In the genomic region with DNA sequence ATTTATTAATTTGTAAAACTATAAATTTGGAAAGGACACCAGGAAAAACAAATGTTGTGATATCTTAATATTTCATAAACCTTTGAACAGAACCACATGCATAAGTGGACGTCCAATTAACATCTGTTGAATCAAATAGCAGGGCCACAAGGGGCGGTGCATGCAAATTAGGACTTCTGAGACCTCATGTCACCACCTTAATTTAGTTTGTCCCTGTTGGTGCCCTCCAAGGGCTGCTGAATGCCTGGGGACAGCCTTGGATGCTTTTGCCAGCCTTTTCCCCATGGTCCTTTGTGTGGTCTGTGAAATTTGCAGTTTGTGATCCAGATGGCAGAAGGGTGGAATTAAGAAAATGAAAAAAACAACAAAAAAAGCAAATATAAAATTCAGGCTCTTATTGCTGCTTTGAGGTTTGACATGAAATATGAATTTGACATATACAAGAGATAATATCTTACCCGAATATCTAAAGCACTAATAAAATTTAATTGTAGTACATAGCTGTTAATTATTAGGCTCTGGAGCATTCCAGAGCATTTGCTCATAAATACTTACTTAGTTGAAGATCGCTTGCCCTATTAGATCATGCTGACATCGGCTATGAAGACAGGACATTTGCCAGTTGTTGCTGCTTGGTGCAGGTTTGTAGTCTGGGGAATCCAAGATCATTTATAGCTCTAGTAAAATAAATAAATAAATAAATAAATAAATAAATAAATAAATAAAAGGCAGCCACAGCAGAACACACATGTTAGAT, we compare ENCODE assay signal across 14 mouse cellular contexts.
"Had no signal": no experiment of that assay in that cellular context is flagged by ENCODE, and none has a peak within 500 bp of the region (broad histone marks: within the 10 kb centered on the region; RNA-seq: fewer than 3 reads in every experiment).

No protein-coding gene starts in this region.

- H3K4me1 ChIP-seq: limb, embryonic 15.5 days; liver, embryonic 12.5 days; neural tube, embryonic 12.5 days; stomach, embryonic 15.5 days had no signal

- H3K4me3 ChIP-seq: left cerebral cortex, adult 2 months; limb, embryonic 15.5 days; liver, embryonic 12.5 days; midbrain, embryonic 10.5 days; myocyte; neural tube, embryonic 12.5 days; stomach, embryonic 15.5 days had no signal

- H3K27me3 ChIP-seq: limb, embryonic 15.5 days; liver, embryonic 12.5 days; neural tube, embryonic 12.5 days; stomach, embryonic 15.5 days had no signal

- H3K36me3 ChIP-seq: limb, embryonic 15.5 days; liver, embryonic 12.5 days; midbrain, embryonic 10.5 days; neural tube, embryonic 12.5 days; stomach, embryonic 15.5 days had no signal

- H3K27ac ChIP-seq: left cerebral cortex, adult 2 months; limb, embryonic 15.5 days; liver, embryonic 12.5 days; midbrain, embryonic 10.5 days; neural tube, embryonic 12.5 days; stomach, embryonic 15.5 days had no signal

- DNase-seq: lung, embryonic 14.5 days; lung, postnatal 10 days; lung, postnatal 4 days; midbrain, embryonic 14.5 days; right cerebral cortex, postnatal 14 days; thymus, adult 2 months; thymus, postnatal 25 days had no signal
